Mouse (Mus musculus): ENCODE measurements around the gene Ap4m1.

DNA sequence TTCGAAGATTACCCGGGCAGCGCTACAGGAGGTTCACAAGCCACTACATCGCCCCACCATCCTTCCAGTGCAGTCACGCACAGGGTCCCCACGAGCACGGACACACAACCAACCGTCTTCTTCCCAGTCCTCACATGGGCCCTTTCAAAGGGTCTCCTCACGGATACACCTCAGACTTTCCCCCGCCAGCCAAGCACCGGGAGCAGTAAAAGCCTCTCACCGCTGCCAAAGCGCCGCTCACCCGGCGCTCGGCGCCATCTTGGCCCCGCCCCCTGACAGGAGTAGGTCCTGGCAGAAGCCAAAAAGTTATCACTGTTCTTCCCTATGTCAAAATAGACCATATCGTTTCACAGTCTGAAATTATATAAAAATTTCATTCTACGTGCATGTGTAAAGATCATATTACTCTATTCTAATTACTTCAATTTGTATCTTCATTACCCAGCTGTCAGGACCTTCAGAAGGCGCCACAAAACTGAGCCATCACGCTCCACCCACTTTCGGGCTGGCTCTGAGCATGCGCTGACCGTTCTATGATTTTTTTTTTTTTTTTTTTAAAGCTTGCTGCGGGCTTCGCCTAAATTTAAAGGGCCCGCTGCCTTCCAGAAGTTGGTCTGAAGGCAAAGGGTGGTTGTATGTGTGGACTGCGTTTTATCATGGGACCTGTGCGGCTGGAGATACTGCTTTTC, 15.3 kb downstream of the Ap4m1 start, which contains the start of the genes Taf6 and Cnpy4:
- no peak for TF ChIP-seq CTCF (IDR thresholded peaks at IDR 0.05; ENCODE audit: low read depth)
- peak; percentile 100 for TF ChIP-seq EP300 (IDR thresholded peaks at IDR 0.05; ENCODE audit: low read depth)
